Mouse (Mus musculus) kidney, adult 2 months (tissue): ENCODE results near the gene 4930469K13Rik. TPM values are rescaled to one million over a fixed set of nuclear protein-coding genes. Genes with fewer than 3 reads are reported as not detected.

Experiments used
- DNase-seq: peaks from one replicate; pipeline ENCODE4 v3.0.0; 2021
- H3K27ac ChIP-seq: fragments of 200-500 bp; 2 replicates; pipeline ENCODE4 v1.5.1; 2012; ENCODE audit warnings: low read depth, low read length, control low read depth, inconsistent platforms; ENCODE audit not compliant: insufficient read depth
- H3K27me3 ChIP-seq: fragments of 200-500 bp; replicated peaks from 2 replicates; pipeline ENCODE4 v1.6.1; 2012; ENCODE audit warnings: mild to moderate bottlenecking, moderate library complexity, low read length, inconsistent platforms; ENCODE audit not compliant: control insufficient read depth, insufficient read depth
- H3K36me3 ChIP-seq: fragments of 200-500 bp; 2 replicates; pipeline ENCODE4 v1.6.1; 2012; ENCODE audit warnings: mild to moderate bottlenecking, moderate library complexity, low read length, inconsistent platforms; ENCODE audit not compliant: control insufficient read depth, insufficient read depth
- H3K4me1 ChIP-seq: fragments of 200-500 bp; 2 replicates; pipeline ENCODE4 v1.6.1; 2011; ENCODE audit warnings: low read length; ENCODE audit not compliant: control insufficient read depth, insufficient read depth
- H3K4me3 ChIP-seq: fragments of 200-500 bp; 2 replicates; pipeline ENCODE4 v1.5.1; 2011; ENCODE audit warnings: mild to moderate bottlenecking, low read depth, low read length, control low read depth; ENCODE audit not compliant: insufficient read depth
- CTCF ChIP-seq: fragments of 200-500 bp; conservative IDR thresholded peaks from 2 replicates; pipeline ENCODE4 v1.5.1; 2011; ENCODE audit warnings: low read depth, mild to moderate bottlenecking, control low read depth, low read length, moderate library complexity, mixed read lengths; ENCODE audit not compliant: insufficient read depth, insufficient read length
- POLR2A ChIP-seq: fragments of 200-500 bp; IDR thresholded peaks from one replicate; pipeline ENCODE4 v1.6.1; 2011; ENCODE audit warnings: low read depth, low read length, control low read depth
- WGBS: fragments of 180-500 bp; shearing (Covaris S2); methylation state at CpG from one replicate; pipeline ENCODE4 v1.1.7; 2018; 5-methylcytosine and 5-hydroxymethylcytosine counted together
- polyA plus RNA-seq: library from polyadenylated mRNA; depleted of rRNA; stranded (reverse); fragments of >200 nt; gene quantifications from 2 replicates; pipeline ENCODE4 v1.2.3, GENCODE M21; 2012

4930469K13Rik gene
- polyA plus RNA-seq, 1 experiment: 3.5 TPM

DNA sequence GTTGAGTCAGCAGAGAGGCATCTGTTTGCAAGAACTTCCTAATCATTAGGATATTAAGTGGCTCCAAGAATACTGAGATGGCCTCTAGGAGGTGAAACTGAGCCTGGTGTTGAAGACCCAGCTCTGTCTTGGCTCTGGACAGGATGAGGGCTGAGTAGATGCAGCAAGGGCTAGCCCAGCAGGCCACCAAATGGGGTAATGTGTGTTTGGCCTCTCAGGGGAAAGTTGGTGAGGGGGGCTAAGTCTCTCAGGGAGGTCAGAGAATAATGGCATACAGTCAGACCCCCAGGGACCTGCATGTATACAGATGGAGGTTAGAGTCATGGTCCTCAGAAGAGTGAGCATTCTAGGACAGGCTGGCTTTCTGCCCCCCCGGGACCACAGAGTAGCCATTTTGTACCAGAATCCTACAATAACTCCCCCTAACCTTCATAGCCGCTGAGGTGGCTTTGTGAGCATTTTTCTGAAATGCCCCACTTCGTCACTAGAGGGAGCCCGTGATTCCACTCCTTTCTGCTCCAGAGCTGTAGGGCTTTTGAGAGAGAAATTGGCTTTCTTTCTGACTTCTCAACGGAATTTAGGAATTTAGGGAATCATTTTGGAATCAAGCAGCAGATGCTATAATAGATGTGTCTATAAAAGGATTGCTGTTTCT, 96.3 kb downstream of the 4930469K13Rik start:
- no peaks in the 10 kb centered on the region for H3K27me3 ChIP-seq
- peak; percentile 48 for DNase-seq
- TF ChIP-seq CTCF: peak; percentile 65
- TF ChIP-seq POLR2A: no peak
- no peak overlapping the region for H3K27ac ChIP-seq
- no peaks in the 10 kb centered on the region for H3K4me1 ChIP-seq
- 8% methylated on average over 5 of the region's 5 CpGs for WGBS
- H3K4me3 ChIP-seq: no peak overlapping the region
- no peaks in the 10 kb centered on the region for H3K36me3 ChIP-seq

DNA sequence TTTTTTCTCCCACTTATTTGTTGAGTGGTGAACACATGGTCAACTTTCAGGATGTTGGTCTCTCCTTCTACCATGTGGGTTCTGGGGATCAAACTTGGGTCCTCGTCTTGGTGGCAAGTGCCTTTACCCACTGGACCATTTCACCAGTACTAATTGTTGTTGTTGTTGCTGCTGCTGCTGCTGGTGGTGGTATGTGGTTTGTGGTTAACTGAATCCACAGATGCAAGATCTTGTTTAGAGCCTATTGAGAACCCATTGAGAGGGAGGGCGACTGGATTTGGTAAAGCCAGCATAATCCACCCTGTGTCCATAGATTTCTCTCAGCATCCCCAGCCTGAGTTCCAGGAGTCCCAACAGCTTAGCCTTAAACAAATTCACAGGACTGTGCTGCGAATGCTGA, 97.9 kb downstream of the 4930469K13Rik start:
- no peak for DNase-seq
- no peak overlapping the region for H3K4me3 ChIP-seq
- H3K27ac ChIP-seq: no peak overlapping the region
- TF ChIP-seq CTCF (no peak), POLR2A (no peak)
- WGBS: 77% methylated on average over 3 of the region's 3 CpGs
- H3K36me3 ChIP-seq: no peaks in the 10 kb centered on the region
- no peaks in the 10 kb centered on the region for H3K27me3 ChIP-seq
- no peaks in the 10 kb centered on the region for H3K4me1 ChIP-seq

DNA sequence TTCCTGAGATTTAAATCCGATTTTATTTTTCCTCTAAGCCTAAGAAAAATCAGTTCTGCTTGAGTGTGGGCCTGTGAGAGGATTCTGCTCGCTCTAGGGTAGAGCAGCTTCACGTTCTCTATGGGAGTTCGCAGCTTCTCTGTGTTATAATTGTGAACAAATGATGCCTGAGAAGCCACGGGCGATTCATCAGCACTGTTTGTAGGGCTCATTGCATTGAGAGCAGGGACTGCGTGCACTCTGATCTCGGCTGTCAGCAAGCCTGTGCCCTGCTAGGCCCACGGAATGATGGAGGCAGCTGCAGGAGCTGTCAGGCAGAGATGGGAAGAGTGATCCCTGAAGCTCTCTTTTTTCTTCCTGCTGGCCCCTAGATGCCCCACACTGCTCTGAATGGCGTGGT, 100.1 kb downstream of the 4930469K13Rik start:
- no peaks in the 10 kb centered on the region for H3K4me1 ChIP-seq
- H3K27me3 ChIP-seq: no peaks in the 10 kb centered on the region
- TF ChIP-seq POLR2A: no peak
- no peak for TF ChIP-seq CTCF
- WGBS: 67% methylated on average over 10 of the region's 10 CpGs
- H3K4me3 ChIP-seq: no peak overlapping the region
- H3K36me3 ChIP-seq: no peaks in the 10 kb centered on the region
- no peak overlapping the region for H3K27ac ChIP-seq
- no peak for DNase-seq

DNA sequence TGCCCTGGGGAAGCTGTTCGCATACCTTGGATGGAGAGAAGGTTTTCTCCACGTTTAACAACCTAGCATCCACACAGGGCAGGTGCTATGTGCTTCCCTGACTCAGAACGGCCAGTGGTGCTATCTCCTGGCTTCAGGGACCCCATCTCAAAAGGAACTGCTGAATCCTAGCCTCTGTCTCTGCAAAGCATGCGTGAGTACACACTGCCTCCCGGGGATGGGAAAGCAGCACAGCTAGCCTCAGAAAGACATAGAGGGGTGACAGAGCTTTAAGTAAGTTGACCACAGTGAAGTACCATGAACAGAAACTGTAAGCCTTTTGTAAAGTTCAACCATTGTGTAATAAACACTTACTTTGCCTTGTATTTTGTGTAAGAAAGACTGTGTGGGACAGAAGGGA, 104.9 kb downstream of the 4930469K13Rik start:
- no peaks in the 10 kb centered on the region for H3K36me3 ChIP-seq
- no peak overlapping the region for H3K27ac ChIP-seq
- TF ChIP-seq POLR2A (no peak), CTCF (no peak)
- no peaks in the 10 kb centered on the region for H3K4me1 ChIP-seq
- DNase-seq: no peak
- no peak overlapping the region for H3K4me3 ChIP-seq
- H3K27me3 ChIP-seq: no peaks in the 10 kb centered on the region
- 54% methylated on average over 5 of the region's 5 CpGs for WGBS

DNA sequence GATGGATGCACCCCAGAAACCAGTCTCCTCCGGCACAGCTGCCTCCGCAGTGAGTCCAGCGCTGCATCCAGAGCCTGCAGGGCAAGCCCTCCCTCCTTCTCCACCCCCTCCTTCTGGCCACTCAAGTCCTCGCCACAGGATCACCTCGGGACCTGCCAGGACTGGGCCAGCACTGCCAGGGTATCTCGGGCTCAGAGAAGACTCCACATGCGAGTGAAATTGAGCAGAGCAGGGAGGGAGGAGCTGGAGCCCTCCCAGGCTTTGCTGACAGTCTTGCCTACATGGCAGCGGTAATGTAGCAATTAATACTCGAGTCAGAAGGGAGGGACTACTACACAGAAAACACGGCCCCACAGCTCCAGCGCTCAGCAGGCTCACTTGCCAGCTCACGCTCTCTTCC, 105.4 kb downstream of the 4930469K13Rik start, which contains the start of gene Kcnip1:
TSS of gene Kcnip1 (minus strand) at position 215 of the 400 bp plus-strand sequence.
- TF ChIP-seq POLR2A: no peak
- no peak for TF ChIP-seq CTCF
- H3K27ac ChIP-seq: no peak within 1 kb of the TSS
- H3K4me1 ChIP-seq: no peaks in the 10 kb centered on the region
- no peaks in the 10 kb centered on the region for H3K27me3 ChIP-seq
- H3K36me3 ChIP-seq: no peaks in the 10 kb centered on the region
- H3K4me3 ChIP-seq: no peak within 1 kb of the TSS
- no peak for DNase-seq
- 16% methylated on average over 12 of the region's 12 CpGs for WGBS

DNA sequence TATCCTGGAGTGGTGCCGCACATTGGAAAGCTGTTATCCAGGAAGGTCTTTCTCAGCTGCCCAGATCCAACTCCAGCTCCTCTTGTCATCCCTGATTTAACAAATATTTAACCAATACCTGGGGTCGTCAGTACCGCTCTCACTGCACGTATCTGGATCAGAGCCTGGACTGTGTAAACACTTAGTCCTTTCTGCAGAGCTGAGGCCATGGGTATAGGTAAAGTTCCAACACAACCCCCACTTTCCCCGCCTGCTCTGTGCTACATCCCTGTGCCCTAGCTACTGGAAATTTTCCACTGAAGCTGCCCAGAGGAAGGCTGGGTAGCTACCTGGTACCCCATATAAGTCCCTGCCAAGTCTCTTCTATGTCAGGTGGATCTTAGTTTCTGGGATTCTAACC, 108.4 kb downstream of the 4930469K13Rik start:
- Histone ChIP-seq H3K4me3 (no peak overlapping the region), H3K27ac (no peak overlapping the region), H3K4me1 (no peaks in the 10 kb centered on the region), H3K27me3 (no peaks in the 10 kb centered on the region), H3K36me3 (no peaks in the 10 kb centered on the region)
- no peak for DNase-seq
- 61% methylated on average over 5 of the region's 5 CpGs for WGBS
- no peak for TF ChIP-seq POLR2A
- TF ChIP-seq CTCF: no peak

DNA sequence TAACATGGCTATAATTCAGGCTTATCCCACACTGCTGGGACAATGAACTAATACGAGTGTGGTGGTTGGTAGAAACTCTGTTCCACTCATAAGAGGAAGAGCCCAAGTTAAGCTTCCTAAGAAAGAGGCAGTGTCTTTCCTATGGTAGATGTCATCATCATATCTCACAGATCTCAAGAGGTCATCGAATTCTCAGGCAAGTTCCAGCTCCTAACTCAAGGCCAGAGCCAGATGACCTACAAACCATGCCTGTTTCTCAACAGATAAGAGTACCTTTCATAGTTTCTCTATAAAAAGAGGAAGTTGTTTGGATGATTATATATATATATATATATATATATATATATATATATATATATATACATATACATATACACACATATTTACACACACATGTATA, 111.8 kb downstream of the 4930469K13Rik start:
- no peaks in the 10 kb centered on the region for H3K36me3 ChIP-seq
- no peaks in the 10 kb centered on the region for H3K27me3 ChIP-seq
- TF ChIP-seq CTCF (no peak), POLR2A (no peak)
- H3K4me1 ChIP-seq: no peaks in the 10 kb centered on the region
- DNase-seq: no peak
- H3K4me3 ChIP-seq: no peak overlapping the region
- H3K27ac ChIP-seq: no peak overlapping the region
- 89% methylated on average over 2 of the region's 2 CpGs for WGBS
